Mouse (Mus musculus) layer of hippocampus, adult 11-12 months (tissue): Measurements from ENCODE around the gene Aif1.

Source experiments
- DNase-seq: peaks from one replicate; pipeline ENCODE4 v3.0.0; 2022; ENCODE audit warnings: low spot score

Gene Aif1

GRCm38 (mm10) chr17:35194844-35195630, 19.2 kb upstream of the Aif1 start:
- DNase-seq = no peak

GRCm38 (mm10) chr17:35193881-35194843, 18.3 kb upstream of the Aif1 start, which contains the start of gene Ltb:
TSS of gene Ltb (plus strand) at chr17:35194439.
- DNase-seq = no peak

- DNase-seq = no peak
Observed at GRCm38 (mm10) chr17:35192924-35193323, 17.1 kb upstream of the Aif1 start.

- DNase-seq = no peak
Observed at GRCm38 (mm10) chr17:35191723-35192122, 15.9 kb upstream of the Aif1 start.

- no peak for DNase-seq
Observed at GRCm38 (mm10) chr17:35190096-35190495, 14.2 kb upstream of the Aif1 start.

- DNase-seq = no peak
Observed at GRCm38 (mm10) chr17:35189186-35189585, 13.3 kb upstream of the Aif1 start.

GRCm38 (mm10) chr17:35187959-35188610, 12.2 kb upstream of the Aif1 start, which contains the start of gene Lst1:
TSS of gene Lst1 (minus strand) at chr17:35188439.
- DNase-seq = no peak

GRCm38 (mm10) chr17:35187345-35187744, 11.5 kb upstream of the Aif1 start:
- DNase-seq = no peak

- no peak for DNase-seq
Observed at GRCm38 (mm10) chr17:35186681-35187080, 10.8 kb upstream of the Aif1 start.

- peak; percentile 56 for DNase-seq
Observed at GRCm38 (mm10) chr17:35185639-35186611, 10.1 kb upstream of the Aif1 start.

- no peak for DNase-seq
Observed at GRCm38 (mm10) chr17:35180093-35180492, 4.2 kb upstream of the Aif1 start.

GRCm38 (mm10) chr17:35178528-35178927, 2.7 kb upstream of the Aif1 start:
- peak; percentile 72 for DNase-seq

GRCm38 (mm10) chr17:35175382-35175781, 486 bp downstream of the Aif1 start:
- no peak for DNase-seq

GRCm38 (mm10) chr17:35174201-35174977, 1.5 kb downstream of the Aif1 start:
- no peak for DNase-seq

GRCm38 (mm10) chr17:35173329-35173728, 2.5 kb downstream of the Aif1 start:
- DNase-seq = no peak

GRCm38 (mm10) chr17:35172445-35173234, 3.2 kb downstream of the Aif1 start:
- no peak for DNase-seq

- no peak for DNase-seq
Observed at GRCm38 (mm10) chr17:35168541-35169207, 7.2 kb downstream of the Aif1 start.

- DNase-seq = no peak
Observed at GRCm38 (mm10) chr17:35167794-35168193, 8.1 kb downstream of the Aif1 start.
